Mouse (Mus musculus) intestine, postnatal 0 days (tissue): ENCODE results near the gene Dnah14. TPM values are rescaled to one million over a fixed set of nuclear protein-coding genes. Genes with fewer than 3 reads are reported as not detected.
A peak's percentile ranks its signal among the peaks of the same experiment; 100 is the strongest.

Source experiments
- ATAC-seq: fragments of 200-750 bp; cut with Nextera tagmentation; 2 replicates; pipeline ENCODE4 v1.8.0; 2017; ENCODE audit warnings: mild to moderate bottlenecking, moderate TSS enrichment, moderate library complexity
- H3K27ac ChIP-seq: fragments of 300-500 bp; sonication (generic); 2 replicates; pipeline ENCODE4 v1.5.1; 2014; ENCODE audit warnings: mild to moderate bottlenecking, low read depth, low read length, moderate library complexity
- H3K27me3 ChIP-seq: fragments of 300-500 bp; sonication (generic); replicated peaks from 2 replicates; pipeline ENCODE4 v1.6.1; 2014; ENCODE audit warnings: low read length, mixed read lengths; ENCODE audit not compliant: control insufficient read depth, insufficient read depth
- H3K36me3 ChIP-seq: fragments of 300-500 bp; sonication (generic); 2 replicates; pipeline ENCODE4 v1.6.1; 2014; ENCODE audit warnings: mild to moderate bottlenecking, moderate library complexity; ENCODE audit not compliant: control insufficient read depth, insufficient read depth
- H3K4me1 ChIP-seq: fragments of 300-500 bp; sonication (generic); replicated peaks from 2 replicates; pipeline ENCODE4 v1.6.1; 2014; ENCODE audit warnings: antibody characterized with exemption, low read length, mixed read lengths; ENCODE audit not compliant: control insufficient read depth, insufficient read depth
- H3K4me2 ChIP-seq: fragments of 300-500 bp; sonication (generic); replicated peaks from 2 replicates; pipeline ENCODE4 v1.6.1; 2014; ENCODE audit warnings: low read depth, mild to moderate bottlenecking, moderate library complexity
- H3K4me3 ChIP-seq: fragments of 300-500 bp; sonication (generic); 2 replicates; pipeline ENCODE4 v1.5.1; 2014; ENCODE audit warnings: low read depth, low read length
- H3K9ac ChIP-seq: fragments of 300-500 bp; sonication (generic); 2 replicates; pipeline ENCODE4 v1.6.1; 2014; ENCODE audit warnings: mild to moderate bottlenecking, low read depth, low read length
- H3K9me3 ChIP-seq: fragments of 300-500 bp; sonication (generic); 2 replicates; pipeline ENCODE4 v1.6.1; 2016; ENCODE audit warnings: mixed run types; ENCODE audit not compliant: control insufficient read depth
- CTCF ChIP-seq: sonication (generic); IDR thresholded peaks from 2 replicates; pipeline ENCODE4 v1.5.1; 2016; ENCODE audit warnings: low read depth, mild to moderate bottlenecking, control low read depth, antibody characterized with exemption, moderate library complexity
- WGBS: fragments of 180-500 bp; shearing (Covaris S2); extraction: QIAGEN DNeasy Blood & Tissue Kit; methylation state at CpG from one replicate; pipeline ENCODE4 v1.1.7; 2014; 5-methylcytosine and 5-hydroxymethylcytosine counted together
- polyA plus RNA-seq: library from polyadenylated mRNA; unstranded; fragments of >200 nt; fragmentation: Nextera tagmentation; extraction: Ambion mirVana; gene quantifications from 2 replicates; pipeline ENCODE4 v1.2.1, GENCODE M21; 2015

Dnah14 gene
- 1.1 and 1.2 TPM in 2 replicates for polyA plus RNA-seq

DNA sequence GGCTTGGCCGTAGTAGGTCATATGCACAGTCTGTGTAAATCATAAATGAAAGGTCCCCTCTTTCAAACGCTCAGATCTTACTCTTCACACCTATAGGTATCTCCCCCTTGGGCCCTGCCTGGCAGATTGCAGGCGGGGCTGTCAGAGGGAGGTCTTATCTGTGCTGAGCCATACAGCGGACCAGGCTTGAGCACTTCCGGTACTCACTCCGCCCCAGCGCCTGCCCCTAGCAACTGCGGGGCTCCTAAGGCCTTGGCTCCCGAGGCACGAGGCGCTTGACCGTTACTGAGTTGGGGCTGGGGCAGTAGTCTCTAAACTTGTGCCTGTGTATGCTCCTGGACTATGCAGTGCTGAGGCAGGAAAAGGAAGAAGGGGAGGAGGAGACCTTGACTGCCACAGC, at the start of gene Dnah14:
TSS of gene Dnah14 (plus strand) at position 238 of the 400 bp plus-strand sequence.
- Histone ChIP-seq H3K36me3 (no peaks in the 10 kb centered on the region), H3K27ac (no peak within 1 kb of the TSS), H3K27me3 (no peaks in the 10 kb centered on the region), H3K9me3 (no peaks in the 10 kb centered on the region), H3K4me3 (no peak within 1 kb of the TSS), H3K4me2 (no peak within 1 kb of the TSS), H3K9ac (no peak within 1 kb of the TSS), H3K4me1 (no peaks in the 10 kb centered on the region)
- TF ChIP-seq CTCF, result no peak
- ATAC-seq, result no peak
- 53% methylated on average over 12 of the region's 12 CpGs for WGBS

DNA sequence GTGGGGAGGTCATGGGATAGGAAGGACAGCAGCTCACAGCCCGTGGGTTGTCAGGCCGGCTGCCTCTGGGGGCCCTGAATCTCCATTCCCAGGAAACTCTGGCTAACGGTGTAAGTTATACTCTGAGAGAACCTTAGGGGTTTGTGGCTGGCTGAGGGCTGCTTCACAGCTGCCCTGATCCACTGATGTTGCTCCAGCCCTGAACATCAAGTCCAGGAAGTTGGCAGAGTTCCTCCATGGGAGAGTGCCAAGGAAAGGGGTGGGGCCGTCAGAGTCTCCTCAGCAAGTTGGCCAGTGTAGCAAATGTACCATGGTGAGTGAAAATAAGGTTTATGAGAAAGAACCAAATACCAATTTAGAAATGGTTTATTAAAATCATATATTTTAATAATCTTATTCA, 47.0 kb upstream of the Dnah14 start:
- Histone ChIP-seq H3K4me3 (no peak overlapping the region), H3K4me2 (no peak overlapping the region), H3K9me3 (no peaks in the 10 kb centered on the region), H3K36me3 (no peaks in the 10 kb centered on the region), H3K27ac (no peak overlapping the region), H3K27me3 (no peaks in the 10 kb centered on the region), H3K9ac (no peak overlapping the region), H3K4me1 (no peaks in the 10 kb centered on the region)
- WGBS, result 40% methylated on average over 4 of the region's 4 CpGs
- ATAC-seq, result no peak
- TF ChIP-seq CTCF, result no peak

DNA sequence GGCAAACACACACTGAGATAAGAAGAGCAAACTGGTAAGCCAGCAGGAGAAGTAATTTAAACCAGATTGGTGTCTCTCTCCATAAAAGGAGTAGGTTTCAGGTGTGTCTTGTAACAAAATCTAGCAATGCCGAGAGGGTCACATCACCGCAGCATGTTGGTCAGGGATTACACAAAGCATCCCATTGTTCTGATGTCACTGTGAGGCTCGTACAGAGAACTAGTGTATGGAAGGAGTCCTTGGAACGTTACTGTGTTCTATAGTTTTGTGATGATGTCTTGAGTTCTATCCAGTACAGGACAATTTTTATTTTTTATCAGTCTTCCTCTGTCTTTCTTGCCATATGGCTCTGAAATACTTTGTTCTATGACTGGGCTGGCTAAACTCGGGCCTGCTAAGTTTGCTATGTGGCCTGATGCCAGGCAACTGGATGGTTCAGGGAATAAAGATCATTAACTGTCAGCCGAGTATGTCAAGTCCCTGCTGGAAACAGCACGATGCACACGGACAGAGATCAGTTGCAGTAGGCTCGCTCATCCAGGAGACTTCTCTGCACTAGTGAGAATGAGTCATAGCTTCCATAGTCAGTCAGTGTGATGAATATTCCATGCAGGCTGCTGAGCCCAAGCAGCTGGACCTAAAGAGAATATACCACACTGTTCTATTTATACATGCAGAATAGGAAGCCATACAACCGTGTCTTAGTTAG, 41.0 kb upstream of the Dnah14 start:
- Histone ChIP-seq H3K36me3 (no peaks in the 10 kb centered on the region), H3K27me3 (no peaks in the 10 kb centered on the region), H3K9me3 (no peaks in the 10 kb centered on the region), H3K9ac (no peak overlapping the region), H3K4me3 (no peak overlapping the region), H3K4me2 (0 out of 2 replicates have a peak overlapping the region, but pooled peaks have one; percentile 6), H3K27ac (no peak overlapping the region), H3K4me1 (peaks cover 6% of the 10 kb centered on the region; the same call in 1 of the 2 replicates)
- WGBS, result 18% methylated on average over 10 of the region's 10 CpGs
- TF ChIP-seq CTCF, result no peak
- peak; percentile 34; the same call in 1 of the 2 replicates for ATAC-seq

DNA sequence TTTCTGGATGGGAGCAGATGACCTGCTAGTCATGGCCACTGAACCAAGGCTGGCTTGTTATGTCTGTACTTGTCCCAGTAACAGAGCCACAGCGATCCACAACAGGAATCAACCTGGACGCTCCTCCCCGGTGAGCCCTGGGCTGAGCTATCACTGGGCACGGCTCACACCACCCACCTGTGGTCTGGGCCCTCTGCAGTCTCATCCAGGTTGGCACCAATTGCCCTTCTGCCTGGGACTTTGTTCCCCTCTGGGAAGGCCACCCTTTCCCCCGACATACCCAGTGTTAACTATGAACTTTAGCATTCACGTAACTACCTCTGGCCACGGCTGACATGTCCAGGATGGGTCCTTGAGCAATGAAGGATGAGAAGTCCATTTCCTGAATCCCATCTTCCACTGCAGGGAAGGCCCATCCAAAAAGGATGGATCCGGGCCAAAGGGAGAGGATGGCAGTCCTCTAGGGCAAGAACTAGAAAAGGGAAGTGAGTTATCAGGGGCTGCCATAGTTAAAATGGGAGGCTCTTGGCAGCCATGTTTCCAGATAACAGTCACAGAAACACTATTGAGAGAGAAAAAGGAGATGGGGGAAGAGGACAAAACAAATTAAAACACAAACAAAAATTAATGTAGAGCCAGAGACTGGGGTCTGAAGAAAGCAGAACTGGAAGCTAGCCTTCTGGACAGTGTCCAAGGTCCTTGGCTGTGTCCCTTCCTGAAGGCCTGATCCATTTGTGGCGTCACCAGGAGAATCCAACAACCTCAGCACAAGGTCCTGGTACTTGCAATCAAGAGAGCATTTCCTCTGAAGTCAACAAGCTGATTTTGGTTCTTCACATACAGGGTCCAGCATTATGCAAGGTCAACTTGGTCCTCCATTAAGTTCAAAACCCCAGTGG, 38.5 kb upstream of the Dnah14 start:
- no peaks in the 10 kb centered on the region for H3K9me3 ChIP-seq
- no peak overlapping the region for H3K4me3 ChIP-seq
- TF ChIP-seq CTCF, result no peak
- no peaks in the 10 kb centered on the region for H3K27me3 ChIP-seq
- no peak overlapping the region for H3K9ac ChIP-seq
- no peak overlapping the region for H3K4me2 ChIP-seq
- WGBS, result 82% methylated on average over 9 of the region's 9 CpGs
- H3K4me1 ChIP-seq, result peaks cover 12% of the 10 kb centered on the region; the same call in 1 of the 2 replicates
- no peaks in the 10 kb centered on the region for H3K36me3 ChIP-seq
- H3K27ac ChIP-seq, result no peak overlapping the region
- ATAC-seq, result no peak

DNA sequence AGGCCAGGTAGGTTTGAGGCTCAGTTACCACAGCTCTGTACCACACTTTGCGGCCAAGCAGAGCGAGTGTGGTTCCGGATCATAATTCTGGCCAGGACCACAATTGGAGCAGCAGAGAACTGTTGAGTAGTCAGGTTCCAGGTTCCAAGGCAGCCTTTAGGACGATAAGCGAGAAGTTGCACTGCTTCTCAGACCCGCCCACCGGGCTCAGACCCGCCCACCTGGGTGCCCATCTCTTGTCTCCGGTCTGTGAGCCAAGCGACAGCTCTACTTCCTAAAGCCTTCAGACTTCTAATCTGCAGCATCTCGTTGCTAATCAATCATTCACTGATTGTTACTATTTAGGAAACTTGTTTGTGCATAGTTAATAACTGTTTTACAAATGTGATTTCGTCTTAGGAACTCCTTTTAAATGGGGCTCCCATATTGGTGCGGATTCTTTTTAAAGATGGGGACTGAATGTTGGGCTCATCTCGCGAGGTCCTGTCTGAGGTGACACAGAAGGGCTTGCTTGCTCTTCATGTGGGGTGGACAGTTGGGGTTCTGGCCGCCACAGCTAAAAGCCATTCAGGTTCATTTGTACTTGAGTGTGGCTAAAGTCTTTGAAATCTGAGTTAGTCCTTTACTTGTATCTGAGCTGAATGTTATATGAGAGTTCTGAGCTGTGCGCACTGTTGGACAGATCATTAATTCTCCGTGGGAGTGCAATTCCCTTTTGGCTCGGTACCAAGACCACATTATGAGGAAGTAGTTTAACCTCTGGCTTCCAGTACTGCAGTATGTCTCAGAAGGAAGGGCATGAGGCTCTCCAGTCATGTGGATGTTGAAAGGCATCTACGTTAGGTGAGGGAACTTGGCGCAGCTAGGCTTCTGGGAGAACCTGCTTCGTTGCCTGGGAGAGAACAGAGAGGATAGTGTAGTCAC, 36.3 kb upstream of the Dnah14 start:
- no peaks in the 10 kb centered on the region for H3K36me3 ChIP-seq
- WGBS, result 43% methylated on average over 22 of the region's 22 CpGs
- no peak overlapping the region for H3K27ac ChIP-seq
- no peak for TF ChIP-seq CTCF
- no peak overlapping the region for H3K4me3 ChIP-seq
- peak; percentile 76 for ATAC-seq
- peaks cover 13% of the 10 kb centered on the region; the same call in 1 of the 2 replicates for H3K4me1 ChIP-seq
- H3K4me2 ChIP-seq, result no peak overlapping the region
- 0 out of 2 replicates have a peak, but pooled peaks cover 4% of the 10 kb centered on the region for H3K27me3 ChIP-seq
- no peaks in the 10 kb centered on the region for H3K9me3 ChIP-seq
- H3K9ac ChIP-seq, result no peak overlapping the region
